Mouse (Mus musculus) small intestine, adult 2 months (tissue): ENCODE data around the gene Rpusd4.

Source experiments
- CTCF ChIP-seq: fragments of 200-500 bp; IDR thresholded peaks from 2 replicates; pipeline ENCODE4 v1.5.1; 2012; ENCODE audit warnings: low read depth, mild to moderate bottlenecking, control low read depth, inconsistent platforms, low read length, moderate library complexity, mixed read lengths; ENCODE audit not compliant: insufficient replicate concordance, insufficient read length; ENCODE audit errors: extremely low read depth
- POLR2A ChIP-seq: fragments of 200-500 bp; IDR thresholded peaks from 2 replicates; pipeline ENCODE4 v1.6.1; 2012; ENCODE audit warnings: low read depth, mild to moderate bottlenecking, control low read depth, inconsistent platforms, low read length, moderate library complexity

DNA sequence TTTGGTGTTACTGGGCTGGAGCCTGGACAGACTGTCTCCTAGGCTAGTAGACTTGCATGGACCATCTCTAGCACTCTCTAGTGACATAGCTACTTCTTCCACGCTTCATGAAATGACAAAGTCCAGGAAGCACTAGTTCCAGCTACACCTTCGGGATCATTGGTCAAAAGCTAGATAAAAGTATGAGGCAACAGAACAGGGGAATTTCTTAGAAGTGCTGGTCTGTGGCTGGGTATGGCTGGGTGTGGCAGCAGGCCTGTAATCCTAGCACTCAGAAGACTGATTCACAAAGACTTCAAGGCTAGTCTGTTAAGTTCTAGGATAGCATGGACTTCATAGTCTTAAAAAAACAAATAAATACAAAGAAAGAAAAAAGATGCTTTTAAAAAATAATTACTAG is 4.2 kb upstream of the Rpusd4 start:
- TF ChIP-seq CTCF (no peak), POLR2A (no peak)
